Mouse (Mus musculus) heart, embryonic 12.5 days (tissue): ENCODE measurements around the gene Mgat5b. TPM values are rescaled to one million over a fixed set of nuclear protein-coding genes. Genes with fewer than 3 reads are reported as not detected.
A peak's percentile ranks its signal among the peaks of the same experiment; 100 is the strongest.

Experiments used
- ATAC-seq: fragments of 200-750 bp; cut with Nextera tagmentation; 2 replicates; pipeline ENCODE4 v1.8.0; 2017; ENCODE audit warnings: moderate TSS enrichment, moderate library complexity; ENCODE audit not compliant: insufficient number of reproducible peaks, low FRiP score
- H3K27ac ChIP-seq: fragments of 300-500 bp; sonication (generic); 2 replicates; pipeline ENCODE4 v1.5.1; 2016; ENCODE audit warnings: mild to moderate bottlenecking, moderate library complexity; ENCODE audit not compliant: poor library complexity, severe bottlenecking
- H3K27me3 ChIP-seq: fragments of 300-500 bp; sonication (generic); replicated peaks from 2 replicates; pipeline ENCODE4 v1.6.1; 2016; ENCODE audit warnings: mild to moderate bottlenecking, moderate library complexity
- H3K36me3 ChIP-seq: fragments of 300-500 bp; sonication (generic); 2 replicates; pipeline ENCODE4 v1.6.1; 2016; ENCODE audit warnings: mild to moderate bottlenecking, moderate library complexity
- H3K4me1 ChIP-seq: fragments of 300-500 bp; sonication (generic); replicated peaks from 2 replicates; pipeline ENCODE4 v1.6.1; 2016; ENCODE audit warnings: mild to moderate bottlenecking
- H3K4me2 ChIP-seq: fragments of 300-500 bp; sonication (generic); 2 replicates; pipeline ENCODE4 v1.6.1; 2016; ENCODE audit warnings: mild to moderate bottlenecking, moderate library complexity
- H3K4me3 ChIP-seq: fragments of 300-500 bp; sonication (generic); 2 replicates; pipeline ENCODE4 v1.5.1; 2016; ENCODE audit warnings: mild to moderate bottlenecking
- H3K9ac ChIP-seq: fragments of 300-500 bp; sonication (generic); 2 replicates; pipeline ENCODE4 v1.6.1; 2016; ENCODE audit warnings: mild to moderate bottlenecking, moderate library complexity
- H3K9me3 ChIP-seq: fragments of 300-500 bp; sonication (generic); replicated peaks from 2 replicates; pipeline ENCODE4 v1.6.1; 2016; ENCODE audit warnings: mild to moderate bottlenecking, moderate library complexity
- WGBS: fragments of 180-500 bp; shearing (Covaris S2); methylation state at CpG from one replicate; pipeline ENCODE4 v1.1.7; 2016; 5-methylcytosine and 5-hydroxymethylcytosine counted together
- polyA plus RNA-seq: library from polyadenylated mRNA; unstranded; fragments of >200 nt; fragmentation: Nextera tagmentation; extraction: Ambion mirVana; gene quantifications from 2 replicates; pipeline ENCODE4 v1.2.1, GENCODE M21; 2016

The Mgat5b gene
- polyA plus RNA-seq, 1 experiment from 2014 or later, result 0.75 TPM

- no peaks in the 10 kb centered on the region for H3K36me3 ChIP-seq
- H3K4me1 ChIP-seq, result peaks cover 23% of the 10 kb centered on the region
- ATAC-seq, result no peak
- H3K27ac ChIP-seq, result no peak overlapping the region
- H3K9me3 ChIP-seq, result peaks cover 8% of the 10 kb centered on the region
- no peak overlapping the region for H3K4me3 ChIP-seq
- WGBS, result 47% methylated on average over 1 of the region's 1 CpGs
- H3K27me3 ChIP-seq, result no peaks in the 10 kb centered on the region
- no peak overlapping the region for H3K9ac ChIP-seq
- H3K4me2 ChIP-seq, result no peak overlapping the region
Observed at GRCm38 (mm10) chr11:116951429-116951828, 32.8 kb downstream of the Mgat5b start.

- no peaks in the 10 kb centered on the region for H3K27me3 ChIP-seq
- H3K27ac ChIP-seq, result peak overlapping the region; percentile 86
- H3K4me2 ChIP-seq, result no peak overlapping the region
- WGBS, result 61% methylated on average over 23 of the region's 23 CpGs
- peaks cover 8% of the 10 kb centered on the region for H3K9me3 ChIP-seq
- no peak overlapping the region for H3K4me3 ChIP-seq
- ATAC-seq, result peak; percentile 69
- peaks cover 23% of the 10 kb centered on the region for H3K4me1 ChIP-seq
- no peak overlapping the region for H3K9ac ChIP-seq
- no peaks in the 10 kb centered on the region for H3K36me3 ChIP-seq
Observed at GRCm38 (mm10) chr11:116954231-116955118, 35.8 kb downstream of the Mgat5b start.

DNA sequence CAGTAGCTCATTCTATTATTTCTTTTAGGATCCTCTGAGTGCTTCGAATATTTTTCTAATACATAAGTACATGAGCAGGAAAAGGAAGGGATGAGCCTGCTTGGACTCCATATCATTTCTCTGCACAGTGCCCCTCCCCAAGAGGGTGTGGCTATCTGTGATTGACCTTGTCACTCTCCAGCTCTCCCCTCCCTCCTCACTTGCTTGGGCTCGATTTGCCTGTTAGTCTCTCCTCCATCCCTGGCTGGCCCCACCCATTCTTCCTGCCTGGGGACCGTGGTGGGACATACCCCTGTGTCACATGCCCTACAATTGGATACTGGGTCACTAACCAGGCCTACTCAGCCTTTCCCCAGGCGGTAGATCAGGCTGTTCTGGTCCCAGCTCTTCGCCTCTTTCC lies 39.9 kb downstream of the Mgat5b start:
- Histone ChIP-seq H3K9ac (no peak overlapping the region), H3K9me3 (peaks cover 8% of the 10 kb centered on the region), H3K4me1 (peaks cover 12% of the 10 kb centered on the region), H3K27ac (no peak overlapping the region), H3K4me3 (no peak overlapping the region), H3K36me3 (no peaks in the 10 kb centered on the region), H3K27me3 (no peaks in the 10 kb centered on the region), H3K4me2 (no peak overlapping the region)
- WGBS, result 46% methylated on average over 5 of the region's 5 CpGs
- ATAC-seq, result no peak

- H3K4me1 ChIP-seq, result peaks cover 8% of the 10 kb centered on the region; the same call in 1 of the 2 replicates
- no peak overlapping the region for H3K27ac ChIP-seq
- no peaks in the 10 kb centered on the region for H3K36me3 ChIP-seq
- no peaks in the 10 kb centered on the region for H3K27me3 ChIP-seq
- 73% methylated on average over 7 of the region's 7 CpGs for WGBS
- ATAC-seq, result no peak; the same call in 1 of the 2 replicates
- H3K9me3 ChIP-seq, result no peaks in the 10 kb centered on the region
- no peak overlapping the region for H3K9ac ChIP-seq
- no peak overlapping the region for H3K4me3 ChIP-seq
- H3K4me2 ChIP-seq, result no peak overlapping the region
Observed at GRCm38 (mm10) chr11:116965061-116965460, 46.4 kb downstream of the Mgat5b start.

DNA sequence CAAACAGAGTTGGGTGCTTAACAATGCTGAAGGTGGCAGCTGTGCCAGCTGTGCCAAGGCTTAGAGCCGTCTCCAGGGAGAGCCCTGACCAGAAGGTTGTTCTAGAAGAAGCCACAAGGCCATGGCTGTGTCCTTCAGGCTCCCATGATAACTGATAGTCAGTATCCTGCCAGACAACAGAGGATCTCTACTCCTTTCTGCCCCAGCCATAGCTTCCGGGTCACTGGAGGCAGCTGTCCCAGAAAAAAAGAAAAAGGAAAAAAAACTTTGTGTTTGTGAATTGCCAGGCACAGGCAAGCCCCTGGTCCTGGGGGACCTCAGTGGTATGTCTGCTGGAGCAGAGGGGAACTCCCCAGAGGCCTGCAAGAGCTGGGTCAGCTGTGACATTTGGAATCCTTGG lies 47.3 kb downstream of the Mgat5b start:
- H3K27ac ChIP-seq, result no peak overlapping the region
- peak overlapping the region; percentile 15; the same call in 1 of the 2 replicates for H3K9ac ChIP-seq
- H3K9me3 ChIP-seq, result no peaks in the 10 kb centered on the region
- no peaks in the 10 kb centered on the region for H3K27me3 ChIP-seq
- peaks cover 8% of the 10 kb centered on the region; the same call in 1 of the 2 replicates for H3K4me1 ChIP-seq
- no peak for ATAC-seq
- 56% methylated on average over 2 of the region's 2 CpGs for WGBS
- H3K36me3 ChIP-seq, result no peaks in the 10 kb centered on the region
- H3K4me2 ChIP-seq, result no peak overlapping the region
- no peak overlapping the region for H3K4me3 ChIP-seq

GRCm38 (mm10) chr11:116968586-116968985 lies 49.9 kb downstream of the Mgat5b start:
- H3K36me3 ChIP-seq, result no peaks in the 10 kb centered on the region
- no peak for ATAC-seq
- H3K27me3 ChIP-seq, result no peaks in the 10 kb centered on the region
- H3K9ac ChIP-seq, result no peak overlapping the region
- no peaks in the 10 kb centered on the region for H3K9me3 ChIP-seq
- H3K4me3 ChIP-seq, result no peak overlapping the region
- 76% methylated on average over 9 of the region's 9 CpGs for WGBS
- no peak overlapping the region for H3K4me2 ChIP-seq
- H3K4me1 ChIP-seq, result peaks cover 8% of the 10 kb centered on the region; the same call in 1 of the 2 replicates
- no peak overlapping the region for H3K27ac ChIP-seq

DNA sequence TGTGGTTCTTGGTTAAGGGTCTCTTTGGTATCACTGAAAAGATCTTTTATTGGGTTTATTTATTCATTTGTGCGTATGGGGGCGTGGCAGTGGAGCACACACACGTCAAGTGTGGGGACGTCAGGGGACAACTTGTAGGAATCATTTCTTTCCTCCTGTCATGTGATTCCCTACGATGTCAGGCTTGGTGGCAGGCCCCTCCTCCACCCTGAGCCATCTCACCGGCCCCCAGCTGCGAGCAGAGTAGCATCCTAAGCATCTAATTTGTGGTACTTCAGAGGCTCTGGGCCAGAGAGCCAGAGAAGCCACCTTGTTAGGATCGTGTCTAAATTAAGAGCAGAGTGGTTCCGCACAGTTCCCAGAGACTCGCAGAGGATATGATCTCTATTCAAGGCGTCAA lies 50.8 kb downstream of the Mgat5b start:
- H3K9ac ChIP-seq, result no peak overlapping the region
- no peak overlapping the region for H3K4me3 ChIP-seq
- H3K4me1 ChIP-seq, result peaks cover 8% of the 10 kb centered on the region; the same call in 1 of the 2 replicates
- no peak overlapping the region for H3K27ac ChIP-seq
- 0 out of 2 replicates have a peak, but pooled peaks cover 4% of the 10 kb centered on the region for H3K27me3 ChIP-seq
- no peak overlapping the region for H3K4me2 ChIP-seq
- no peak for ATAC-seq
- H3K9me3 ChIP-seq, result no peaks in the 10 kb centered on the region
- no peaks in the 10 kb centered on the region for H3K36me3 ChIP-seq
- 50% methylated on average over 11 of the region's 11 CpGs for WGBS

- Histone ChIP-seq H3K27me3 (0 out of 2 replicates have a peak, but pooled peaks cover 4% of the 10 kb centered on the region), H3K4me1 (peaks cover 6% of the 10 kb centered on the region; the same call in 1 of the 2 replicates), H3K27ac (no peak overlapping the region), H3K36me3 (no peaks in the 10 kb centered on the region), H3K4me3 (no peak overlapping the region), H3K9ac (no peak overlapping the region), H3K9me3 (no peaks in the 10 kb centered on the region), H3K4me2 (no peak overlapping the region)
- no peak for ATAC-seq
- WGBS, result 78% methylated on average over 4 of the region's 4 CpGs
Observed at GRCm38 (mm10) chr11:116970847-116971246, 52.2 kb downstream of the Mgat5b start.

DNA sequence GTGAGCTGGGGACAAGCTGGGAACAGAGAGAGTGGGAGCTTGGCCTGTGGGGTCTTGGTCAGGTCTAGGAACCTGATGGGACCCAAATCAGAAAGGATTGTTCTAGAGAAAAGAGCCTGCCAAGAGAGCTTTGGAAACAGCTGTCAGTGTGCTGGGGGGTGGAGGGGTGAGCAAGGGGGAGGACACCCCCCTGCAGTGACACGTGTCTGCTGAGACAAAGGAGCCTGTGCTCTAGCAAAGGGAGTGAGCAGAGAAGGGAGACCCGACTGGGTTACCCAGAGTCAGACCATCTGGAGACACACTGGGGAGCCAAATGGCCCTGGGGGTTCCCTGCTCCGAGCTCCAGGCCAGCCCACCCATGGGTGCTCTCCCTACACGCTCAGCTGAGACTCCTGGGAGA lies 54.2 kb downstream of the Mgat5b start:
- Histone ChIP-seq H3K4me3 (no peak overlapping the region), H3K9ac (no peak overlapping the region), H3K4me2 (no peak overlapping the region), H3K4me1 (no peaks in the 10 kb centered on the region), H3K9me3 (no peaks in the 10 kb centered on the region), H3K27me3 (peaks cover 9% of the 10 kb centered on the region), H3K36me3 (no peaks in the 10 kb centered on the region), H3K27ac (no peak overlapping the region)
- WGBS, result 59% methylated on average over 4 of the region's 4 CpGs
- no peak for ATAC-seq

GRCm38 (mm10) chr11:116973508-116973907 lies 54.8 kb downstream of the Mgat5b start:
- Histone ChIP-seq H3K27ac (no peak overlapping the region), H3K4me3 (no peak overlapping the region), H3K36me3 (no peaks in the 10 kb centered on the region), H3K9ac (no peak overlapping the region), H3K4me2 (no peak overlapping the region), H3K9me3 (no peaks in the 10 kb centered on the region), H3K27me3 (peaks cover 12% of the 10 kb centered on the region), H3K4me1 (no peaks in the 10 kb centered on the region)
- 84% methylated on average over 9 of the region's 9 CpGs for WGBS
- ATAC-seq, result no peak

GRCm38 (mm10) chr11:116974341-116974740 lies 55.7 kb downstream of the Mgat5b start:
- Histone ChIP-seq H3K27me3 (peaks cover 12% of the 10 kb centered on the region), H3K4me3 (no peak overlapping the region)
- WGBS, result 81% methylated on average over 7 of the region's 7 CpGs

More at GRCm38 (mm10) chr11:116974341-116974740, 55.7 kb downstream of the Mgat5b start:
- no peak for ATAC-seq
- H3K27ac ChIP-seq, result no peak overlapping the region
- H3K36me3 ChIP-seq, result no peaks in the 10 kb centered on the region
- H3K4me2 ChIP-seq, result no peak overlapping the region
- no peak overlapping the region for H3K9ac ChIP-seq
- H3K4me1 ChIP-seq, result no peaks in the 10 kb centered on the region
- H3K9me3 ChIP-seq, result no peaks in the 10 kb centered on the region
